Mouse (Mus musculus): Measurements from ENCODE around the gene Gm20388. TPM values are rescaled to one million over a fixed set of nuclear protein-coding genes. Genes with fewer than 3 reads are reported as not detected.

Gm20388 gene
- total and polyA plus RNA-seq, 3 experiments = 0.02 to 0.05 TPM; not detected in 1

- peak; percentile 79 for DNase-seq (ENCODE audit: low spot score)
- H3K9me3 ChIP-seq (replicated peaks) = no peaks in the 10 kb centered on the region
- peak; percentile 31; the same call in 1 of the 2 replicates for ATAC-seq (ENCODE audit: extremely low read depth, insufficient number of reproducible peaks, low FRiP score, poor library complexity, severe bottlenecking)
- H3K4me1 ChIP-seq (ENCODE audit: insufficient read depth, low read depth, low read length) = peaks cover 71% of the 10 kb centered on the region
- H3K4me3 ChIP-seq (ENCODE audit: low read depth, low read length) = peak within 1 kb of the TSS; percentile 79
- H3K36me3 ChIP-seq (replicated peaks) = peaks cover 22% of the 10 kb centered on the region
- TF ChIP-seq TAL1 (conservative IDR thresholded peaks at IDR 0.05; ENCODE audit: low read depth, low read length) (no peak; the same call in 1 of the 2 replicates), GATA2 (IDR thresholded peaks at IDR 0.05; ENCODE audit: borderline replicate concordance, low read depth, low read length) (no peak), POLR2AphosphoS5 (IDR thresholded peaks at IDR 0.05; ENCODE audit: insufficient replicate concordance, low read depth, low read length) (no peak), GATA1 (IDR thresholded peaks at IDR 0.05; ENCODE audit: borderline replicate concordance, low read length) (no peak), CTCF (IDR thresholded peaks at IDR 0.05; ENCODE audit: low read depth, low read length) (no peak)
- H3K27me3 ChIP-seq (ENCODE audit: insufficient read depth, low read length) = peaks cover 8% of the 10 kb centered on the region
Measured at GRCm38 (mm10) chr8:123117127-123117731, 3206.6 kb downstream of the Gm20388 start, which contains the start of gene Cpne7. Gene Cpne7, plus strand, starts transcription at chr8:123117374.

- no peak for DNase-seq (ENCODE audit: low spot score)
Measured at GRCm38 (mm10) chr8:123117744-123118143, 3207.1 kb downstream of the Gm20388 start.

GRCm38 (mm10) chr8:123122059-123122458 is 3211.4 kb downstream of the Gm20388 start:
- ATAC-seq (ENCODE audit: extremely low read depth, insufficient number of reproducible peaks, low FRiP score, poor library complexity, severe bottlenecking) (no peak), DNase-seq (ENCODE audit: low spot score) (no peak)
- no peak overlapping the region for H3K4me3 ChIP-seq (ENCODE audit: low read depth, low read length)
- H3K27me3 ChIP-seq (ENCODE audit: insufficient read depth, low read length) = peaks cover 8% of the 10 kb centered on the region
- no peaks in the 10 kb centered on the region for H3K9me3 ChIP-seq (replicated peaks)
- peaks cover 56% of the 10 kb centered on the region for H3K4me1 ChIP-seq (ENCODE audit: insufficient read depth, low read depth, low read length)
- TF ChIP-seq TAL1 (conservative IDR thresholded peaks at IDR 0.05; ENCODE audit: low read depth, low read length) (no peak), POLR2AphosphoS5 (IDR thresholded peaks at IDR 0.05; ENCODE audit: insufficient replicate concordance, low read depth, low read length) (no peak)
- H3K36me3 ChIP-seq (replicated peaks) = peaks cover 61% of the 10 kb centered on the region

More at GRCm38 (mm10) chr8:123117744-123118143, 3207.1 kb downstream of the Gm20388 start:
- Histone ChIP-seq H3K4me1 (ENCODE audit: insufficient read depth, low read depth, low read length) (peaks cover 69% of the 10 kb centered on the region), H3K36me3 (replicated peaks) (peaks cover 27% of the 10 kb centered on the region), H3K9me3 (replicated peaks) (no peaks in the 10 kb centered on the region), H3K4me3 (ENCODE audit: low read depth, low read length) (peak overlapping the region; percentile 79), H3K27me3 (ENCODE audit: insufficient read depth, low read length) (peaks cover 8% of the 10 kb centered on the region)
- no peak for ATAC-seq (ENCODE audit: extremely low read depth, insufficient number of reproducible peaks, low FRiP score, poor library complexity, severe bottlenecking)
- TF ChIP-seq GATA2 (IDR thresholded peaks at IDR 0.05; ENCODE audit: borderline replicate concordance, low read depth, low read length) = no peak
- TF ChIP-seq GATA1 (IDR thresholded peaks at IDR 0.05; ENCODE audit: borderline replicate concordance, low read length) = no peak
- no peak for TF ChIP-seq TAL1 (conservative IDR thresholded peaks at IDR 0.05; ENCODE audit: low read depth, low read length)
- no peak for TF ChIP-seq POLR2AphosphoS5 (IDR thresholded peaks at IDR 0.05; ENCODE audit: insufficient replicate concordance, low read depth, low read length)
- no peak for TF ChIP-seq CTCF (IDR thresholded peaks at IDR 0.05; ENCODE audit: low read depth, low read length)

GRCm38 (mm10) chr8:123122670-123123069 is 3212.0 kb downstream of the Gm20388 start:
- H3K27me3 ChIP-seq (ENCODE audit: insufficient read depth, low read length) = peaks cover 5% of the 10 kb centered on the region
- H3K4me1 ChIP-seq (ENCODE audit: insufficient read depth, low read depth, low read length) = peaks cover 51% of the 10 kb centered on the region

GRCm38 (mm10) chr8:123126193-123126816 is 3215.7 kb downstream of the Gm20388 start:
- no peak for ATAC-seq (ENCODE audit: extremely low read depth, insufficient number of reproducible peaks, low FRiP score, poor library complexity, severe bottlenecking)
- H3K4me3 ChIP-seq (ENCODE audit: low read depth, low read length) = no peak overlapping the region

More at GRCm38 (mm10) chr8:123122670-123123069, 3212.0 kb downstream of the Gm20388 start:
- ATAC-seq (ENCODE audit: extremely low read depth, insufficient number of reproducible peaks, low FRiP score, poor library complexity, severe bottlenecking) = no peak
- no peaks in the 10 kb centered on the region for H3K9me3 ChIP-seq (replicated peaks)
- peaks cover 67% of the 10 kb centered on the region for H3K36me3 ChIP-seq (replicated peaks)
- DNase-seq (ENCODE audit: low spot score) = no peak
- no peak overlapping the region for H3K4me3 ChIP-seq (ENCODE audit: low read depth, low read length)
- TF ChIP-seq GATA2 (IDR thresholded peaks at IDR 0.05; ENCODE audit: borderline replicate concordance, low read depth, low read length) = no peak
- TF ChIP-seq CTCF (IDR thresholded peaks at IDR 0.05; ENCODE audit: low read depth, low read length) = no peak
- no peak for TF ChIP-seq TAL1 (conservative IDR thresholded peaks at IDR 0.05; ENCODE audit: low read depth, low read length)
- no peak for TF ChIP-seq GATA1 (IDR thresholded peaks at IDR 0.05; ENCODE audit: borderline replicate concordance, low read length)
- no peak for TF ChIP-seq POLR2AphosphoS5 (IDR thresholded peaks at IDR 0.05; ENCODE audit: insufficient replicate concordance, low read depth, low read length)

GRCm38 (mm10) chr8:123131041-123131440 is 3220.4 kb downstream of the Gm20388 start:
- H3K9me3 ChIP-seq (replicated peaks) = peaks cover 3% of the 10 kb centered on the region
- peaks cover 15% of the 10 kb centered on the region for H3K4me1 ChIP-seq (ENCODE audit: insufficient read depth, low read depth, low read length)
- ATAC-seq (ENCODE audit: extremely low read depth, insufficient number of reproducible peaks, low FRiP score, poor library complexity, severe bottlenecking) (no peak), DNase-seq (ENCODE audit: low spot score) (no peak)
- no peak overlapping the region for H3K4me3 ChIP-seq (ENCODE audit: low read depth, low read length)
- no peak for TF ChIP-seq GATA2 (IDR thresholded peaks at IDR 0.05; ENCODE audit: borderline replicate concordance, low read depth, low read length)
- no peak for TF ChIP-seq GATA1 (IDR thresholded peaks at IDR 0.05; ENCODE audit: borderline replicate concordance, low read length)
- TF ChIP-seq CTCF (IDR thresholded peaks at IDR 0.05; ENCODE audit: low read depth, low read length) = no peak
- no peak for TF ChIP-seq POLR2AphosphoS5 (IDR thresholded peaks at IDR 0.05; ENCODE audit: insufficient replicate concordance, low read depth, low read length)
- TF ChIP-seq TAL1 (conservative IDR thresholded peaks at IDR 0.05; ENCODE audit: low read depth, low read length) = no peak
- peaks cover 50% of the 10 kb centered on the region for H3K36me3 ChIP-seq (replicated peaks)
- H3K27me3 ChIP-seq (ENCODE audit: insufficient read depth, low read length) = no peaks in the 10 kb centered on the region; the same call in 1 of the 2 replicates

More at GRCm38 (mm10) chr8:123126193-123126816, 3215.7 kb downstream of the Gm20388 start:
- DNase-seq (ENCODE audit: low spot score) = no peak
- Histone ChIP-seq H3K4me1 (ENCODE audit: insufficient read depth, low read depth, low read length) (peaks cover 32% of the 10 kb centered on the region), H3K36me3 (replicated peaks) (peaks cover 81% of the 10 kb centered on the region), H3K9me3 (replicated peaks) (no peaks in the 10 kb centered on the region), H3K27me3 (ENCODE audit: insufficient read depth, low read length) (no peaks in the 10 kb centered on the region)
- no peak for TF ChIP-seq CTCF (IDR thresholded peaks at IDR 0.05; ENCODE audit: low read depth, low read length)

Measured in G1E (cell line).